Mouse (Mus musculus): ENCODE measurements around the gene Ccdc12. TPM values are rescaled to one million over a fixed set of nuclear protein-coding genes. Genes with fewer than 3 reads are reported as not detected.

Ccdc12 gene
- polyA plus RNA-seq, 1 experiment from 2014 or later, result 157 TPM

GRCm38 (mm10) chr9:110715426-110715825 is 59.1 kb downstream of the Ccdc12 start:
- H3K27me3 ChIP-seq, result no peaks in the 10 kb centered on the region
- H3K9me3 ChIP-seq (replicated peaks), result no peaks in the 10 kb centered on the region
- H3K4me3 ChIP-seq (replicated peaks), result no peak overlapping the region
- no peak overlapping the region for H3K9ac ChIP-seq
- no peak overlapping the region for H3K27ac ChIP-seq
- H3K4me1 ChIP-seq, result 0 out of 2 replicates have a peak, but pooled peaks cover 6% of the 10 kb centered on the region
- H3K36me3 ChIP-seq, result peaks cover 42% of the 10 kb centered on the region
- no peak for ATAC-seq (replicated peaks; ENCODE audit: low FRiP score)
- 59% methylated on average over 1 of the region's 1 CpGs for WGBS
- no peak overlapping the region for H3K4me2 ChIP-seq

DNA sequence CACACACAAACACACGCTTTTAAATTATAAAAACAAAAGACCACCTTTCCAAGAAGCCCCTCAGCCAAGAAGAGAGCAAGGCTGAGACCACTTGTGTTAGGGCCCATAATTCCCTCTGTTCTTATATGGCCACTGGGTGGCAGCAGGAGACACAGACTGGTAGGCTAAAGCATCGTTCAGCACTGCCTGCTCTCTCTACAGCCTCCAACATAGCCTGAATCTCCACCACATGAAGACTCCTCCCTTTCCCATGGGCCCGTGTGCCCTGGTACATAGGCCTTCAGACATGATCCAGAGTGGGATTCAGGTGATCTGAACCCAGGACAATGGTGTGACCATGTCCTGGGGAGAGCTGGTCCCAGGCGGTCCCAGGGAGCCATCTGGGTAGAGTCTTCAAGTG is 60.5 kb downstream of the Ccdc12 start:
- no peak overlapping the region for H3K9ac ChIP-seq
- H3K4me2 ChIP-seq, result no peak overlapping the region
- peak; percentile 44; the same call in 1 of the 2 replicates for ATAC-seq (replicated peaks; ENCODE audit: low FRiP score)
- WGBS, result 30% methylated on average over 4 of the region's 4 CpGs
- no peak overlapping the region for H3K4me3 ChIP-seq (replicated peaks)
- H3K27ac ChIP-seq, result no peak overlapping the region
- peaks cover 42% of the 10 kb centered on the region for H3K36me3 ChIP-seq
- H3K4me1 ChIP-seq, result 0 out of 2 replicates have a peak, but pooled peaks cover 6% of the 10 kb centered on the region
- no peaks in the 10 kb centered on the region for H3K9me3 ChIP-seq (replicated peaks)
- H3K27me3 ChIP-seq, result no peaks in the 10 kb centered on the region

- peaks cover 36% of the 10 kb centered on the region for H3K36me3 ChIP-seq
- H3K4me2 ChIP-seq, result no peak overlapping the region
- no peaks in the 10 kb centered on the region for H3K27me3 ChIP-seq
- no peak for ATAC-seq (replicated peaks; ENCODE audit: low FRiP score)
- 85% methylated on average over 6 of the region's 6 CpGs for WGBS
- no peak overlapping the region for H3K9ac ChIP-seq
- no peak overlapping the region for H3K4me3 ChIP-seq (replicated peaks)
- no peaks in the 10 kb centered on the region for H3K9me3 ChIP-seq (replicated peaks)
- 0 out of 2 replicates have a peak, but pooled peaks cover 6% of the 10 kb centered on the region for H3K4me1 ChIP-seq
- 0 out of 2 replicates have a peak overlapping the region, but pooled peaks have one; percentile 16 for H3K27ac ChIP-seq
Observed at GRCm38 (mm10) chr9:110718071-110718470, 61.8 kb downstream of the Ccdc12 start.

GRCm38 (mm10) chr9:110718810-110719209 is 62.5 kb downstream of the Ccdc12 start:
- no peaks in the 10 kb centered on the region for H3K9me3 ChIP-seq (replicated peaks)
- no peak overlapping the region for H3K4me2 ChIP-seq
- H3K4me3 ChIP-seq (replicated peaks), result no peak overlapping the region
- peaks cover 41% of the 10 kb centered on the region for H3K36me3 ChIP-seq
- no peak overlapping the region for H3K9ac ChIP-seq
- 0 out of 2 replicates have a peak, but pooled peaks have one; percentile 3 for ATAC-seq (replicated peaks; ENCODE audit: low FRiP score)
- WGBS, result 76% methylated on average over 3 of the region's 3 CpGs
- no peak overlapping the region for H3K27ac ChIP-seq
- no peaks in the 10 kb centered on the region for H3K27me3 ChIP-seq
- 0 out of 2 replicates have a peak, but pooled peaks cover 6% of the 10 kb centered on the region for H3K4me1 ChIP-seq

DNA sequence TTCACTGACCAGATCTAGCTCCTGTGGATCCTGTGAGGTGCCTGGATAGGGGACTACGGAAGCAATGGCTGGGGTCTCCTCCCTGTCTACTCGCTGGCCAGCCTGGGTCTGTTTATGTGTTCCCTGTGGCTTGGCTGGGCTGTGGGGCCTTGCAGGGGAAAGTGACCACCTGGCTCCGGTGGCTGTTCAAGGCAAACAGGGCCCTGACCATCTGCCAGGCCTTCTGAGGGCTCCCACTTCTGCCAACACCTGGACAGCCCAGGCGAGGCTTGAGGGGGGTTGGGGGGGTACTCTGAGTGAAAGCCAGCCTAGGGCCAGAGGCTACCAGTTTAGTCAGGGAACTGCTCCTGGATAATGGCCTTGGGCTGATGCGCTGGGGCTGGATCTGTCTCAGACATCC is 63.7 kb downstream of the Ccdc12 start:
- Histone ChIP-seq H3K4me1 (peaks cover 8% of the 10 kb centered on the region), H3K9ac (no peak overlapping the region), H3K4me2 (no peak overlapping the region), H3K27ac (no peak overlapping the region), H3K9me3 (replicated peaks) (no peaks in the 10 kb centered on the region), H3K4me3 (replicated peaks) (no peak overlapping the region), H3K36me3 (peaks cover 41% of the 10 kb centered on the region), H3K27me3 (no peaks in the 10 kb centered on the region)
- no peak for ATAC-seq (replicated peaks; ENCODE audit: low FRiP score)
- 44% methylated on average over 5 of the region's 5 CpGs for WGBS

DNA sequence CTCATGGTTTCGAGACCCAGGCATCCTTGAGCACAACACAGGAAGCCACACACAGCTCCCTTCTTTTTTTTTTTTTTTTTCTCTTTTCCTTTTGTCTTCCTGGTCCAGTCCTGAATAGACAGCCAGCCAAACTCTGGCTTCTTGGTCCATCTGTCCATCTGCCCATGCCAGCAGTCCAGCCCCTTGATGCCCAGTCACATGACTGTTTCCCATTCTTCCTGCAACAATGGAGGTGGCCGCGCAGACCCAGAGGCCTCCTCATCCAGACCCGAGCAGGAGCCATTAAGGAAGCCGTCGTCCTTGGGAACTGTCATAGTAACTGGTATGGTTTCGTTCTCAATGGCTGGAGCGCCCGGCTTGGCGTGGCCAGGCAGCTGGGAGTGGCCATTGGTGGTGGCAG is 65.8 kb downstream of the Ccdc12 start:
- Histone ChIP-seq H3K9me3 (replicated peaks) (no peaks in the 10 kb centered on the region), H3K36me3 (peaks cover 47% of the 10 kb centered on the region), H3K9ac (no peak overlapping the region), H3K4me1 (peaks cover 28% of the 10 kb centered on the region), H3K27me3 (peaks cover 4% of the 10 kb centered on the region), H3K4me3 (replicated peaks) (no peak overlapping the region), H3K27ac (no peak overlapping the region), H3K4me2 (no peak overlapping the region)
- 89% methylated on average over 10 of the region's 10 CpGs for WGBS
- no peak for ATAC-seq (replicated peaks; ENCODE audit: low FRiP score)

- Histone ChIP-seq H3K9me3 (replicated peaks) (no peaks in the 10 kb centered on the region), H3K9ac (no peak overlapping the region), H3K27ac (no peak overlapping the region), H3K4me1 (peaks cover 32% of the 10 kb centered on the region), H3K36me3 (peaks cover 71% of the 10 kb centered on the region), H3K4me3 (replicated peaks) (no peak overlapping the region), H3K4me2 (no peak overlapping the region), H3K27me3 (peaks cover 23% of the 10 kb centered on the region)
- 16% methylated on average over 9 of the region's 9 CpGs for WGBS
- ATAC-seq (replicated peaks; ENCODE audit: low FRiP score), result peak; percentile 41
Observed at GRCm38 (mm10) chr9:110725721-110726135, 69.4 kb downstream of the Ccdc12 start.

DNA sequence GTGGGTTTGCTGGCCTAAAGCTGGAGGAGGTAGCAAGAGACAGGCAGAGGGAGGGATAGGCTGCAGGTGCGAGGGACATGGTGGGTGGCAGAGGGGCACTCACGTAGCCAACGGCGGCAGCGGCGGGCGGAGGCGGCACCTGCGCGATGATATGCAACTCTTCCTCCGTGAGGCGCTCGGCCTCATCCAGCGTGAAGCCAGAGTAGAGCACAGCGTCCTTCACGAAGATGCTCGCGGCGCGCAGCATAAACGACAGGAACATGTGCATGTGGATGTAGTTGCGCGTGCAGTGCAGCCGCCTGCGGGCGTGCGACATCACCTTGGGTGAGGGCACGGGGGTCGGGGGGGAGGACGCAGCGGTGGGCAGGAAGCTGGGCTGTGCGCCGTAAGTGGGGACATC is 70.6 kb downstream of the Ccdc12 start:
- no peak for ATAC-seq (replicated peaks; ENCODE audit: low FRiP score)
- peaks cover 44% of the 10 kb centered on the region for H3K4me1 ChIP-seq
- H3K27me3 ChIP-seq, result peaks cover 23% of the 10 kb centered on the region
- peaks cover 62% of the 10 kb centered on the region for H3K36me3 ChIP-seq
- 27% methylated on average over 31 of the region's 33 CpGs for WGBS
- H3K4me3 ChIP-seq (replicated peaks), result peak overlapping the region; percentile 3; the same call in 1 of the 2 replicates
- H3K4me2 ChIP-seq, result peak overlapping the region; percentile 38
- no peak overlapping the region for H3K27ac ChIP-seq
- no peaks in the 10 kb centered on the region for H3K9me3 ChIP-seq (replicated peaks)
- no peak overlapping the region for H3K9ac ChIP-seq

- WGBS, result 13% methylated on average over 8 of the region's 8 CpGs
- no peak overlapping the region for H3K27ac ChIP-seq
- no peak overlapping the region for H3K4me2 ChIP-seq
- no peak for ATAC-seq (replicated peaks; ENCODE audit: low FRiP score)
- peaks cover 39% of the 10 kb centered on the region for H3K36me3 ChIP-seq
- no peaks in the 10 kb centered on the region for H3K9me3 ChIP-seq (replicated peaks)
- no peak overlapping the region for H3K9ac ChIP-seq
- peaks cover 34% of the 10 kb centered on the region for H3K27me3 ChIP-seq
- H3K4me3 ChIP-seq (replicated peaks), result no peak overlapping the region
- peaks cover 72% of the 10 kb centered on the region for H3K4me1 ChIP-seq
Observed at GRCm38 (mm10) chr9:110729841-110730240, 73.5 kb downstream of the Ccdc12 start.

- Histone ChIP-seq H3K27me3 (peaks cover 37% of the 10 kb centered on the region), H3K9me3 (replicated peaks) (no peaks in the 10 kb centered on the region), H3K36me3 (peaks cover 25% of the 10 kb centered on the region), H3K9ac (no peak overlapping the region), H3K4me1 (peaks cover 73% of the 10 kb centered on the region), H3K27ac (peak overlapping the region; percentile 89), H3K4me2 (peak overlapping the region; percentile 70), H3K4me3 (replicated peaks) (peak overlapping the region; percentile 40; the same call in 1 of the 2 replicates)
- no peak for ATAC-seq (replicated peaks; ENCODE audit: low FRiP score)
- 42% methylated on average over 4 of the region's 4 CpGs for WGBS
Observed at GRCm38 (mm10) chr9:110731859-110732258, 75.6 kb downstream of the Ccdc12 start.

GRCm38 (mm10) chr9:110732623-110733022 is 76.3 kb downstream of the Ccdc12 start:
- Histone ChIP-seq H3K27ac (peak overlapping the region; percentile 89), H3K4me1 (peaks cover 73% of the 10 kb centered on the region), H3K9ac (peak overlapping the region; percentile 37; the same call in 1 of the 2 replicates), H3K27me3 (peaks cover 30% of the 10 kb centered on the region), H3K9me3 (replicated peaks) (no peaks in the 10 kb centered on the region), H3K4me3 (replicated peaks) (peak overlapping the region; percentile 40), H3K36me3 (peaks cover 25% of the 10 kb centered on the region), H3K4me2 (peak overlapping the region; percentile 70)
- ATAC-seq (replicated peaks; ENCODE audit: low FRiP score), result peak; percentile 94
- WGBS, result under 1% methylated on average over 26 of the region's 26 CpGs

DNA sequence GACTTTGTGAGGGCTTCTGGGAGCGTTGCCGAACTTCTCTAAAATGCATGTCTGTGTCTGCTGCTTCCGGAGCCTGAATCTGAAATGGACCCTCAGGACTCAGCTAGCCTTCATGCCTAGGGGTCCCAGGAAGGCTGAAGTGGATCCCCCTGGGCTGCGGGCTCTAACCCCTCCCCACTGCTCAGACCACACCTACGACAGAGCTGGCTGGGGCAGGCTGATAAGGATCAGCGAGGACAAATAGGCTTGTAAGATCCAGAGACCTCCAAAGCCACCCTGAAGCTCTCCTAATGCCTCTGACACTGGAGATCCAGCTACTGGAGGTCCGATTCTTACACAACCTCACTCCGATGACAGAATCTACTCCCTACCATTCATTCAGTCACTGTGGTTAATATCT is 76.8 kb downstream of the Ccdc12 start:
- Histone ChIP-seq H3K4me2 (peak overlapping the region; percentile 70), H3K27me3 (peaks cover 25% of the 10 kb centered on the region), H3K9me3 (replicated peaks) (no peaks in the 10 kb centered on the region), H3K9ac (peak overlapping the region; percentile 37; the same call in 1 of the 2 replicates), H3K4me1 (peaks cover 74% of the 10 kb centered on the region), H3K27ac (peak overlapping the region; percentile 89), H3K4me3 (replicated peaks) (peak overlapping the region; percentile 40), H3K36me3 (peaks cover 25% of the 10 kb centered on the region)
- 4% methylated on average over 8 of the region's 8 CpGs for whole genome bisulfite sequencing
- ATAC-seq (replicated peaks; ENCODE audit: low FRiP score), result peak; percentile 24; the same call in 1 of the 2 replicates

DNA sequence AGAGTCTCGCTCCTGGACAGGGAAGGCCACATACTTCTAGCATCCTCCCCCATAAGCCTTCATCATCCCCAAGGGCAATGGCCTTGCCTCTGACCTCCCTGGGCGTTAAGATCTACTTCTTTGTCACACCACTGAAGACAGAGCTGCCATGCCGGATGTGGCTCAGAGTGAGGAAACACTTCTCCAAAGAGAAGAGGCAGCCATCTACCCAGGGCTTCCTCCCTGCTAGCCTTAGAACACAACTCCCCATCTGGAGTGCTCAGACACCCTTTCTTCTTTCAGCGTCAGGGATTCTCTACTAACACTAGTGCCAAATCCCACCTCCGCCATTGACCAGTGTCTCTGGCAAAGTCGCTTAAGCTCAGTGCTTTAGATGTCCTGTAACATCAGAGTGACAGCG is 77.9 kb downstream of the Ccdc12 start:
- H3K36me3 ChIP-seq, result peaks cover 17% of the 10 kb centered on the region
- H3K4me1 ChIP-seq, result peaks cover 74% of the 10 kb centered on the region
- H3K27ac ChIP-seq, result no peak overlapping the region
- no peak overlapping the region for H3K9ac ChIP-seq
- H3K27me3 ChIP-seq, result peaks cover 19% of the 10 kb centered on the region; the same call in 1 of the 2 replicates
- no peak overlapping the region for H3K4me2 ChIP-seq
- ATAC-seq (replicated peaks; ENCODE audit: low FRiP score), result no peak
- no peaks in the 10 kb centered on the region for H3K9me3 ChIP-seq (replicated peaks)
- WGBS, result 76% methylated on average over 7 of the region's 7 CpGs
- H3K4me3 ChIP-seq (replicated peaks), result no peak overlapping the region

All from kidney, embryonic 15.5 days (tissue).